Mouse (Mus musculus): ENCODE data around the gene Runx1. TPM values are rescaled to one million over a fixed set of nuclear protein-coding genes. Genes with fewer than 3 reads are reported as not detected.
A peak's percentile ranks its signal among the peaks of the same experiment; 100 is the strongest.

Runx1 gene
- polyA plus RNA-seq, 1 experiment = 2.2 TPM

DNA sequence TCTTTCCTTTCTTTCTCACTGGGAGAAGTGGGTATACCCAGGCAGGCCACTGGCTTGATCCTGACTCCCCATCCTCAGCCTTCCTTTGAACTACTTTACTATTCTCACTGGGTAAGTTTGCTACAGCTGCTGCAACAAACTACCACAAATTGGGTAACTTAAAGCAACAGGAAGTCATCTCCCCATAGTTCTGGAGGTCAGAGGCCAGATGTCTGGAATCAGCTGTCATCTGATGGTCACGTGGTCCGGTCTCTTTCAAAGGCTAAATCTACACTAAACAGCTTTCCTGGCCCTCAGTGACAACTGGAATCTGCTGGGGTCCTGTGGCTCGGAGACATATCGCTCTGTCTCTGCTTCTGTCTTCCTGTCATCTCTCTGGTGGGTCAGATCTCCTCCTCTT lies 252.8 kb downstream of the Runx1 start:
- TF ChIP-seq POLR2A (IDR thresholded peaks at IDR 0.05; ENCODE audit: low read depth, low read length) (no peak), CTCF (conservative IDR thresholded peaks at IDR 0.05; ENCODE audit: insufficient read depth, insufficient read length, low read depth, low read length) (no peak)
- Histone ChIP-seq H3K4me3 (ENCODE audit: insufficient read depth, low read depth, low read length) (no peak overlapping the region), H3K4me1 (ENCODE audit: control insufficient read depth, insufficient read depth, low read length) (no peaks in the 10 kb centered on the region), H3K27me3 (replicated peaks; ENCODE audit: control insufficient read depth, insufficient read depth, low read length) (no peaks in the 10 kb centered on the region), H3K36me3 (ENCODE audit: control insufficient read depth, insufficient read depth, low read length) (no peaks in the 10 kb centered on the region), H3K27ac (ENCODE audit: insufficient read depth, low read depth, low read length) (no peak overlapping the region)
- DNase-seq = no peak
- 74% methylated on average over 4 of the region's 4 CpGs for WGBS

DNA sequence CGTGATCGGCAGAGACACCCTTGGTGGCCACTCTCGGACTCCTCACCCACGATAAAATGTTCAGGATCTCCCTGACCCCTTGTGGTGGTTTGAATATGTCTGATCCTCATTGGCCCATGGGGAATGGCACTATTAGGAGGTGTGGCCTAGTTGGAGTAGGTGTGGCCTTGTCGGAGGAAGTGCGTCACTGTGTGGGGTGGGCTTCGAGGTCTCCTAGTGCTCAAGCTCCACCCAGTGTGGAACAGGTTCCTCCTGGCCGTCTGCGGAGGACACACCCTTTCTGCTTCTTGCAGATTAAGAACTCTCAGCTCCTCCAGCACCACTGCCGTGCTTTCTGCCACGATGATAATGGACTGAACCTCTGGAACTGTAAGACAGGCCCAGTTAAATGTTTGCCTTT lies 254.7 kb downstream of the Runx1 start:
- 94% methylated on average over 11 of the region's 11 CpGs for WGBS
- TF ChIP-seq POLR2A (IDR thresholded peaks at IDR 0.05; ENCODE audit: low read depth, low read length) = no peak
- TF ChIP-seq CTCF (conservative IDR thresholded peaks at IDR 0.05; ENCODE audit: insufficient read depth, insufficient read length, low read depth, low read length) = no peak
- Histone ChIP-seq H3K36me3 (ENCODE audit: control insufficient read depth, insufficient read depth, low read length) (no peaks in the 10 kb centered on the region), H3K4me1 (ENCODE audit: control insufficient read depth, insufficient read depth, low read length) (no peaks in the 10 kb centered on the region), H3K4me3 (ENCODE audit: insufficient read depth, low read depth, low read length) (no peak overlapping the region), H3K27ac (ENCODE audit: insufficient read depth, low read depth, low read length) (no peak overlapping the region), H3K27me3 (replicated peaks; ENCODE audit: control insufficient read depth, insufficient read depth, low read length) (no peaks in the 10 kb centered on the region)
- DNase-seq = no peak

DNA sequence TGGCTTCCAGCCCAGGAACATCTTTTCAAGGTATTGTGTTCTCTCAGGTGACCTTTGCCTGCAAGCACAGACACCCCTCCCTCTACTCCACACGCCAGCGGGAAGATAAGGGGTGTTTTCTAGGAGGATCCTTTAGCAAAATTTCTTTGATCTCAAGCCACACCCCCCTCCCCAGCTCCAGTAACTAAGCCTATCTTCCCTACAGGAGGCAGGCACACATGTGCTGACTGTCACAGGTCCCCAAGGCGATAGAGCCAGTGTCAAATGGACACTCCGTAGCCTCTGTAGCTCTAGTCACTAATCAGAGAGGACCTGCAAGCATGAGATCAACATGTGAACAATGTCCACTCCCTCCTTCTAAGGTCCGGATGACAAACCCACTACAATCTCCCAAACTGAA lies 259.8 kb downstream of the Runx1 start:
- Histone ChIP-seq H3K27me3 (replicated peaks; ENCODE audit: control insufficient read depth, insufficient read depth, low read length) (no peaks in the 10 kb centered on the region), H3K36me3 (ENCODE audit: control insufficient read depth, insufficient read depth, low read length) (no peaks in the 10 kb centered on the region), H3K4me1 (ENCODE audit: control insufficient read depth, insufficient read depth, low read length) (no peaks in the 10 kb centered on the region), H3K4me3 (ENCODE audit: insufficient read depth, low read depth, low read length) (no peak overlapping the region), H3K27ac (ENCODE audit: insufficient read depth, low read depth, low read length) (no peak overlapping the region)
- WGBS = 31% methylated on average over 5 of the region's 5 CpGs
- no peak for DNase-seq
- TF ChIP-seq POLR2A (IDR thresholded peaks at IDR 0.05; ENCODE audit: low read depth, low read length) (no peak), CTCF (conservative IDR thresholded peaks at IDR 0.05; ENCODE audit: insufficient read depth, insufficient read length, low read depth, low read length) (no peak)

DNA sequence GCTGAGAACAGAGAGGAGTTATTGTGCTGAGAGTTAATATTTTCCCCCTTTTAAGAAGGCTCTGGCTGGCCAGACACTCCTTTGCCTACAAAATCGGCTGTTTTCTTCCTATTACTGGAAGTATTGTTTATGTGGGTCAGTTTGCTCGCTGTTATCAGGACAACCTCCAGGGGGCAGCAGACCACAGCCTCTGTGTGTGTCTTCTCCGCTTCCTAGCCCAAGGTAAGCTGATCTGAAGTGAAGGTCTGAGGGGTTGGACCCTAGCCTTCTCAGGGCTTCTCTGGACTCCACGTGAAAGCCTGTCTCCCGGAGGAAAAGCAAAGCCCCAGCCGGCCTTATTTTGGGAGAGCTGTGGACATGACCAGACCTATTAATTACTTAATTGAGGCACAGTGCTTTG lies 260.2 kb downstream of the Runx1 start:
- peak; percentile 91 for TF ChIP-seq CTCF (conservative IDR thresholded peaks at IDR 0.05; ENCODE audit: insufficient read depth, insufficient read length, low read depth, low read length)
- TF ChIP-seq POLR2A (IDR thresholded peaks at IDR 0.05; ENCODE audit: low read depth, low read length) = no peak
- no peaks in the 10 kb centered on the region for H3K27me3 ChIP-seq (replicated peaks; ENCODE audit: control insufficient read depth, insufficient read depth, low read length)
- no peak overlapping the region for H3K27ac ChIP-seq (ENCODE audit: insufficient read depth, low read depth, low read length)
- no peaks in the 10 kb centered on the region for H3K4me1 ChIP-seq (ENCODE audit: control insufficient read depth, insufficient read depth, low read length)
- no peaks in the 10 kb centered on the region for H3K36me3 ChIP-seq (ENCODE audit: control insufficient read depth, insufficient read depth, low read length)
- H3K4me3 ChIP-seq (ENCODE audit: insufficient read depth, low read depth, low read length) = no peak overlapping the region
- DNase-seq = peak; percentile 82
- under 1% methylated on average over 6 of the region's 6 CpGs for WGBS

GRCm38 (mm10) chr16:92565291-92565690 lies 260.7 kb downstream of the Runx1 start:
- Histone ChIP-seq H3K4me1 (ENCODE audit: control insufficient read depth, insufficient read depth, low read length) (no peaks in the 10 kb centered on the region), H3K36me3 (ENCODE audit: control insufficient read depth, insufficient read depth, low read length) (no peaks in the 10 kb centered on the region), H3K27me3 (replicated peaks; ENCODE audit: control insufficient read depth, insufficient read depth, low read length) (no peaks in the 10 kb centered on the region), H3K27ac (ENCODE audit: insufficient read depth, low read depth, low read length) (no peak overlapping the region), H3K4me3 (ENCODE audit: insufficient read depth, low read depth, low read length) (no peak overlapping the region)
- TF ChIP-seq POLR2A (IDR thresholded peaks at IDR 0.05; ENCODE audit: low read depth, low read length) (no peak), CTCF (conservative IDR thresholded peaks at IDR 0.05; ENCODE audit: insufficient read depth, insufficient read length, low read depth, low read length) (no peak)
- 49% methylated on average over 11 of the region's 11 CpGs for WGBS
- DNase-seq = no peak

- Histone ChIP-seq H3K4me1 (ENCODE audit: control insufficient read depth, insufficient read depth, low read length) (no peaks in the 10 kb centered on the region), H3K27ac (ENCODE audit: insufficient read depth, low read depth, low read length) (no peak overlapping the region), H3K36me3 (ENCODE audit: control insufficient read depth, insufficient read depth, low read length) (no peaks in the 10 kb centered on the region), H3K4me3 (ENCODE audit: insufficient read depth, low read depth, low read length) (no peak overlapping the region), H3K27me3 (replicated peaks; ENCODE audit: control insufficient read depth, insufficient read depth, low read length) (no peaks in the 10 kb centered on the region)
- 92% methylated on average over 1 of the region's 1 CpGs for WGBS
- DNase-seq = no peak
- TF ChIP-seq POLR2A (IDR thresholded peaks at IDR 0.05; ENCODE audit: low read depth, low read length) = no peak
- TF ChIP-seq CTCF (conservative IDR thresholded peaks at IDR 0.05; ENCODE audit: insufficient read depth, insufficient read length, low read depth, low read length) = no peak
Measured at GRCm38 (mm10) chr16:92555051-92555450, 270.9 kb downstream of the Runx1 start.

DNA sequence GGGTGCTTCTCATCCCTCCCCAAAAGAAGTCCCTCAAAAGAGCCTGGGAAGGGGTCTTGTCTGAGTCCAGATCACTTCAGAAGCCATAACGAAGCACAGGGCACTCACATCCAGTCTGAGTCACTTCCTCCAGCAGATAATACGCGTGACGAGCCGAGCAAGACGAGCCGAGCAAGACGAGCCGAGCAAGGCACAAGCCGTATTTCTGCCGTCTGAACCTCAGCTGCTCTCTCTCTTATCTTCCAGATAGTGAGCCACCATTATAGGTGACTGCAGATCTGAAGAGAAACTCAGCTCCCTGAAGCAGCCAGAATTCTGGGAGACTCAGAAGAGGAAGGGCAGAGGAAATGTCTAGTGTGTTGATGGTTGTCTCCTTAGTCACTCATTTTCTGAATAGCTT lies 273.1 kb downstream of the Runx1 start:
- Histone ChIP-seq H3K4me1 (ENCODE audit: control insufficient read depth, insufficient read depth, low read length) (no peaks in the 10 kb centered on the region), H3K27me3 (replicated peaks; ENCODE audit: control insufficient read depth, insufficient read depth, low read length) (no peaks in the 10 kb centered on the region), H3K36me3 (ENCODE audit: control insufficient read depth, insufficient read depth, low read length) (no peaks in the 10 kb centered on the region), H3K27ac (ENCODE audit: insufficient read depth, low read depth, low read length) (no peak overlapping the region), H3K4me3 (ENCODE audit: insufficient read depth, low read depth, low read length) (no peak overlapping the region)
- 36% methylated on average over 11 of the region's 11 CpGs for WGBS
- no peak for DNase-seq
- TF ChIP-seq CTCF (conservative IDR thresholded peaks at IDR 0.05; ENCODE audit: insufficient read depth, insufficient read length, low read depth, low read length) (no peak), POLR2A (IDR thresholded peaks at IDR 0.05; ENCODE audit: low read depth, low read length) (no peak)

DNA sequence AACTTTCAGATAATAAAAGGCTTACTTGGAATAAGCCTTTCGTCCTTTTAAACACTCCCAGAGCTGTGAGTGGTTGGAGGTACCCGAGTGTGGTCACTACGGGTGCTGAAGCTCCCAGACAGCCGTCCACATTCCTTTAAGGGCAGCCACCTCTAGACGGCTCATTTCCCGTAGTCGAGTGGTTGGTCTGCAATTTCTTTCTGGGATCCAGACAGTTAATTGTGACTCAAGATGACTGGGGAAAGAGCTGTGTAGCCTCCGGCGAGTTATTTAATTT lies 273.9 kb downstream of the Runx1 start:
- Histone ChIP-seq H3K36me3 (ENCODE audit: control insufficient read depth, insufficient read depth, low read length) (no peaks in the 10 kb centered on the region), H3K27ac (ENCODE audit: insufficient read depth, low read depth, low read length) (no peak overlapping the region), H3K4me3 (ENCODE audit: insufficient read depth, low read depth, low read length) (no peak overlapping the region), H3K4me1 (ENCODE audit: control insufficient read depth, insufficient read depth, low read length) (no peaks in the 10 kb centered on the region), H3K27me3 (replicated peaks; ENCODE audit: control insufficient read depth, insufficient read depth, low read length) (no peaks in the 10 kb centered on the region)
- DNase-seq = no peak
- TF ChIP-seq POLR2A (IDR thresholded peaks at IDR 0.05; ENCODE audit: low read depth, low read length) = no peak
- TF ChIP-seq CTCF (conservative IDR thresholded peaks at IDR 0.05; ENCODE audit: insufficient read depth, insufficient read length, low read depth, low read length) = no peak
- WGBS = 39% methylated on average over 9 of the region's 9 CpGs

Data from kidney, adult 2 months (tissue).